Mouse (Mus musculus) olfactory bulb, adult 2 months (tissue): Measurements from ENCODE around the gene Uhrf1bp1.

Experiments
- CTCF ChIP-seq: fragments of 200-500 bp; IDR thresholded peaks from 2 replicates; pipeline ENCODE4 v1.5.1; 2012; ENCODE audit warnings: low read depth, mild to moderate bottlenecking, low read length, moderate library complexity; ENCODE audit not compliant: insufficient read depth
- POLR2A ChIP-seq: fragments of 200-500 bp; IDR thresholded peaks from 2 replicates; pipeline ENCODE4 v1.6.1; 2012; ENCODE audit warnings: mild to moderate bottlenecking, low read depth, low read length, moderate library complexity; ENCODE audit not compliant: insufficient read depth

DNA sequence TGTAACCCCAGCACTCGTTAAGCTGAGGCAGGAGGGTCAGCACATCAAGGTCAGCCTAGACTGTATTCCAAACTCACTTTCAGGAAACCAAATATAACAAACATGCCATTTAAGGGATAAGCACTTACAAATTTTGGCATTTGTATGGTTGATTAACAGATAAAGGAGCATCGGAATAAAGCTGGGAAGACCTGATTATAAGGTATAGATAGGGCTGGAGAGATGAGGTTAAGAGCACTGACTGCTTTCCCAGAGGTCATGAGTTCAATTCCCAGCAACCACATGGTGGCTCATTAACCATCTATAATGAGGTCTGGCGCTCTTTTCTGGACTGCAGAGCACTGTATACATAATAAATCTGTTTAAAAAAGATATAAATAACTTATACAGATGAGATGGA is 17.3 kb downstream of the Uhrf1bp1 start:
- TF ChIP-seq POLR2A (no peak), CTCF (no peak)
